Mouse (Mus musculus) lung, postnatal 0 days (tissue): ENCODE measurements around the gene Npas2. TPM values are rescaled to one million over a fixed set of nuclear protein-coding genes. Genes with fewer than 3 reads are reported as not detected.
A peak's percentile ranks its signal among the peaks of the same experiment; 100 is the strongest.

Source experiments
- ATAC-seq: fragments of 200-750 bp; cut with Nextera tagmentation; 2 replicates; pipeline ENCODE4 v1.8.0; 2017; ENCODE audit warnings: moderate library complexity
- DNase-seq: peaks from one replicate; pipeline ENCODE4 v3.0.0-alpha.2; 2016; ENCODE audit warnings: low spot score
- H3K27ac ChIP-seq: fragments of 300-500 bp; sonication (generic); 2 replicates; pipeline ENCODE4 v1.5.1; 2014; ENCODE audit warnings: antibody characterized with exemption, mild to moderate bottlenecking, low read length, mixed read lengths
- H3K27me3 ChIP-seq: fragments of 300-500 bp; sonication (generic); replicated peaks from 2 replicates; pipeline ENCODE4 v1.6.1; 2014; ENCODE audit warnings: low read length, mixed read lengths; ENCODE audit not compliant: insufficient read depth
- H3K36me3 ChIP-seq: fragments of 300-500 bp; sonication (generic); 2 replicates; pipeline ENCODE4 v1.6.1; 2014; ENCODE audit warnings: low read length, mixed read lengths; ENCODE audit not compliant: insufficient read depth
- H3K4me1 ChIP-seq: fragments of 300-500 bp; sonication (generic); 2 replicates; pipeline ENCODE4 v1.6.1; 2014; ENCODE audit warnings: antibody characterized with exemption, low read depth, low read length, mixed read lengths; ENCODE audit not compliant: insufficient read depth
- H3K4me2 ChIP-seq: fragments of 300-500 bp; sonication (generic); replicated peaks from 2 replicates; pipeline ENCODE4 v1.6.1; 2014; ENCODE audit warnings: low read depth, mild to moderate bottlenecking, low read length, moderate library complexity, mixed read lengths
- H3K4me3 ChIP-seq: fragments of 300-500 bp; sonication (generic); 2 replicates; pipeline ENCODE4 v1.5.1; 2014; ENCODE audit warnings: low read depth, low read length
- H3K9ac ChIP-seq: fragments of 300-500 bp; sonication (generic); replicated peaks from 2 replicates; pipeline ENCODE4 v1.6.1; 2014; ENCODE audit warnings: low read depth, mild to moderate bottlenecking
- H3K9me3 ChIP-seq: fragments of 300-500 bp; sonication (generic); 2 replicates; pipeline ENCODE4 v1.6.1; 2016; ENCODE audit warnings: low read length, mixed read lengths
- CTCF ChIP-seq: IDR thresholded peaks from 2 replicates; pipeline ENCODE4 v1.5.1; 2016; ENCODE audit warnings: antibody characterized with exemption, mild to moderate bottlenecking
- EP300 ChIP-seq: IDR thresholded peaks from 2 replicates; pipeline ENCODE4 v1.6.1; 2016; ENCODE audit warnings: antibody characterized with exemption, mild to moderate bottlenecking, control low read depth
- WGBS: fragments of 180-500 bp; shearing (Covaris S2); extraction: QIAGEN DNeasy Blood & Tissue Kit; methylation state at CpG from one replicate; pipeline ENCODE4 v1.1.7; 2014; 5-methylcytosine and 5-hydroxymethylcytosine counted together
- polyA plus RNA-seq: library from polyadenylated mRNA; unstranded; fragments of >200 nt; fragmentation: Nextera tagmentation; extraction: Ambion mirVana; gene quantifications from 2 replicates; pipeline ENCODE4 v1.2.1, GENCODE M21; 2015

Npas2 gene
- polyA plus RNA-seq, 1 experiment from 2014 or later = 2.2 TPM

DNA sequence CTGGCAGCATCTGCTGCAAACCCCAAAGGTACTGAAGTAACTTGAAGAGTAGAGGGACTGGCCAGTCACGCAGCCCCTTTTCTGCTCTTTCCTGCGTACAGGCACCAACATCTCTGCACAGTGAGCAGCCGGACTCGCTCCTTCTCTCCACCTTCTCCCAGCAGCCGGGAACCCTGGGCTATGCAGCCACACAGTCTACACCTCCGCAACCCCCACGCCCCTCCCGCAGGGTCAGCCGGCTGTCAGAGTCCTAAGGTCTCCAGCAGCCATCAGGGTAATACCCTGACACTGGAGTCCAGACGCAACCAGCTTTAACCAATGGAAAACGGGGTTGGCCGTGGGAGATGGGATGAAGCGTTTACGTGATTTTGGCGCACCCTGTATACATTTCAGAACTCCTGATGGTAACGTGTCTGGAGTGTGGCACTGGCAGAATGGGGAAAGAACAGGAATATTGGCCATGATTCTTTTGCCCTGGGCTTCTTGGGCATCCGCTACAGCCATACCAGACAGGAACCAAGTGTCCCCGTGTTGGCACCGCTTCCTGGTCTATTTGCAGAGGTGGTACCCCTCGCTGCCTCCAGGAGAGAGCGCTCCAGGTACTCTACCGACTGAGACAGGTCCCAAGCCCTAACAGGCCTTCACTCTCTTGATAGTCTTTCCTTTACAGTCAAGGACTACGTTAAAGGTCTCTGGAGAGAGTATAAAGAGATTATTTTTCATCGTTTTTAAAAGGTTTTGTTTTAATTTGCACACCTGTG, 168.4 kb downstream of the Npas2 start:
- H3K9me3 ChIP-seq = no peaks in the 10 kb centered on the region
- no peak overlapping the region for H3K4me2 ChIP-seq
- TF ChIP-seq EP300 = no peak
- peak; percentile 29 for TF ChIP-seq CTCF
- no peak overlapping the region for H3K4me3 ChIP-seq
- no peak for DNase-seq
- no peak overlapping the region for H3K9ac ChIP-seq
- H3K27ac ChIP-seq = no peak overlapping the region
- peaks cover 1% of the 10 kb centered on the region; the same call in 1 of the 2 replicates for H3K4me1 ChIP-seq
- peak; percentile 38; the same call in 1 of the 2 replicates for ATAC-seq
- no peaks in the 10 kb centered on the region for H3K27me3 ChIP-seq
- WGBS = 29% methylated on average over 24 of the region's 24 CpGs
- H3K36me3 ChIP-seq = no peaks in the 10 kb centered on the region

DNA sequence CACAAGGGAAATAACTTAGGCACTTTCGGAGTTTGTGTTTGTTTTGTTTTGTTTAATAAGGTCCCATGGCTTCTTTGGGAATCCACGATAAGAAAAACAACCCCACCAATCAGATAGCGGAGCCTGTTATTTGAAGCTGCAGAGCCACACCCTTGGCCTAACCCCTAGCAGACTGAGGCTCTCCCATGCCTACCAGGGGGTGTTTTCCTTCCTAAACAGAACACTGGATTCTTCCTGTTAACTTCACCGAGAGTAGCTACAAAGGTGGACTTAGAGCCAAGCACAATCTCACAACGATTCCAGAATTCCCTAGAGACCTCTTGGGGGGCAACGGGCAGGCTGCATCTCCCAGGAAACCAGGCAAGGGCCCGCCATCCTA, 169.0 kb downstream of the Npas2 start:
- 41% methylated on average over 7 of the region's 7 CpGs for WGBS
- TF ChIP-seq EP300 (no peak), CTCF (no peak)
- Histone ChIP-seq H3K4me2 (no peak overlapping the region), H3K9ac (no peak overlapping the region), H3K4me3 (no peak overlapping the region), H3K27me3 (no peaks in the 10 kb centered on the region), H3K4me1 (peaks cover 5% of the 10 kb centered on the region; the same call in 1 of the 2 replicates), H3K9me3 (no peaks in the 10 kb centered on the region), H3K36me3 (no peaks in the 10 kb centered on the region), H3K27ac (no peak overlapping the region)
- ATAC-seq (no peak), DNase-seq (no peak)

DNA sequence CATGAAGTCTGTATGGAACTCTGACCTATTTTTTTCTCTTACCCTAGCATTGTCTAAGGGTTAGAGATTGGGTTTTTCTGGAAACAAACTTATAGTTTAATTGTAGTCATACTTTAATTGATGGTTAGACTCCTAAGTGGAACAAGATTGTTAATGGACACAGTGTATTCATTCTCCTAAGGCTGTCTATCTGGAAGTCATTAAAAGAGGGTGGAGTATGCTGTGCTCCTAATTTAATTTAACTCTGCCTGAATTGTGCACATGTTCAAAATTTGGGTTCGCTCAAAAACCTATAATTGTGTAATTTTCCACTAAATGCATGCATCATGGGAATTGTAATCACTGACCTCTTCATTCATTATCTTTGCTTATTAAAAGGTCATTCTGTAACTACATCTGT, 172.0 kb downstream of the Npas2 start:
- H3K27ac ChIP-seq = no peak overlapping the region
- 98% methylated on average over 1 of the region's 1 CpGs for WGBS
- no peak for ATAC-seq

DNA sequence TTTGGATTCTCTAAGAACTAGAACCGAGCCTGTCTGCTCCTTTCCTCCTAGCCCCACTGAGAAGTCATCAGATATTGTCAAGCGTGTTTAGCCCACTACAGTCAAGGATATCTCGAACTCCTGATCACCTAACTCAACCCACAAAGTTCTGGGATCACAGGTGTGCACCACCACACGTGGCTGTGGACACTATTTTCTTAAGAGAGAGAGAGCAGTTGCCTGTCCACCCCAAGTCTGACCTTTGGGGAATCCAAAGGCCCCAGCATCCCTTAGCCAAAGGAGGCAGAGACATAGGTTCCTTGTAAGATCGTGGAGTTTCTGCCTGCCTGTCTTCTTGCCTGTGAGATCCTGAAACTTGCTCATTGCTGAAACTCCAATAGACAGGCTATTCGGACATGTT, 173.5 kb downstream of the Npas2 start:
- DNase-seq (peak; percentile 27), ATAC-seq (0 out of 2 replicates have a peak, but pooled peaks have one; percentile 3)
- peak overlapping the region; percentile 67 for H3K4me2 ChIP-seq
- WGBS = 26% methylated on average over 6 of the region's 6 CpGs
- H3K27me3 ChIP-seq = no peaks in the 10 kb centered on the region
- peaks cover 11% of the 10 kb centered on the region for H3K4me1 ChIP-seq
- peak overlapping the region; percentile 75 for H3K27ac ChIP-seq
- H3K36me3 ChIP-seq = peaks cover 23% of the 10 kb centered on the region
- H3K9ac ChIP-seq = peak overlapping the region; percentile 94
- no peaks in the 10 kb centered on the region for H3K9me3 ChIP-seq
- H3K4me3 ChIP-seq = peak overlapping the region; percentile 81
- TF ChIP-seq EP300 (no peak), CTCF (no peak)

More for the DNA sequence above, 172.0 kb downstream of the Npas2 start:
- Histone ChIP-seq H3K9me3 (no peaks in the 10 kb centered on the region), H3K36me3 (peaks cover 8% of the 10 kb centered on the region; the same call in 1 of the 2 replicates), H3K27me3 (no peaks in the 10 kb centered on the region), H3K4me3 (no peak overlapping the region), H3K4me1 (peaks cover 11% of the 10 kb centered on the region), H3K4me2 (no peak overlapping the region), H3K9ac (no peak overlapping the region)
- no peak for DNase-seq
- no peak for TF ChIP-seq EP300
- no peak for TF ChIP-seq CTCF

DNA sequence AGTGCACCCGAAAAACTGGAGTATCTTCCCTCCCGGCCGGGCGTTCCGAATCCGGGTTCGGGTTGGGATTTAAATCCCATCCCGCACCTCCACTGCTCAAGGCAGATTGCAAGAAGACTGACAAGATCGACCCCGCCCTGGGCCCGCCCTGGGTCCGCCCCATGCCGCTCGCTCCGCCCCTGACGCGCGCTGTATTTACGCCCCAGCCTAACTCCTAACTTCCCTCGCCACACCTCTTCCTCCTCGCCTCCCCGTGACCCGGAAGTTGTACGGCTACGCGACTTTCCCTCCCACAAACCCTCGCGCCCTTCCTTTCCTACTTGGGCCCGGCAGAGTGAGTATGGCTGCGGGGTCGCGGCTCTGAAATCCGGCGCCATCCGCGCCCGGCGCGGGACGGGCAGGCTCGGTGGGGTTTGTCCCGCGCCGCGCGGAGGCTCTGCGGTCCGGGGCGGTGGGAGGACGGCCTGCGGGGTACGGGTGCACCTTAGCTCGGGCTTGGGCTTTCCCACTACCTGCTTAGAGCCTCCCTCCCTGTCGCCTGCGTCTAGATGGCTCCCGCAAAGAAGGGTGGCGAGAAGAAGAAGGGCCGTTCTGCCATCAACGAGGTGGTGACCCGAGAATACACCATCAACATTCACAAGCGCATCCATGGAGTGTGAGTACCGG, 174.2 kb downstream of the Npas2 start, which contains the start of gene Rpl31:
Rpl31 (plus strand) TSS at position 242 of the 666 bp plus-strand sequence.
- peak; percentile 100 for ATAC-seq
- peak within 1 kb of the TSS; percentile 89 for H3K27ac ChIP-seq
- peak; percentile 99 for DNase-seq

DNA sequence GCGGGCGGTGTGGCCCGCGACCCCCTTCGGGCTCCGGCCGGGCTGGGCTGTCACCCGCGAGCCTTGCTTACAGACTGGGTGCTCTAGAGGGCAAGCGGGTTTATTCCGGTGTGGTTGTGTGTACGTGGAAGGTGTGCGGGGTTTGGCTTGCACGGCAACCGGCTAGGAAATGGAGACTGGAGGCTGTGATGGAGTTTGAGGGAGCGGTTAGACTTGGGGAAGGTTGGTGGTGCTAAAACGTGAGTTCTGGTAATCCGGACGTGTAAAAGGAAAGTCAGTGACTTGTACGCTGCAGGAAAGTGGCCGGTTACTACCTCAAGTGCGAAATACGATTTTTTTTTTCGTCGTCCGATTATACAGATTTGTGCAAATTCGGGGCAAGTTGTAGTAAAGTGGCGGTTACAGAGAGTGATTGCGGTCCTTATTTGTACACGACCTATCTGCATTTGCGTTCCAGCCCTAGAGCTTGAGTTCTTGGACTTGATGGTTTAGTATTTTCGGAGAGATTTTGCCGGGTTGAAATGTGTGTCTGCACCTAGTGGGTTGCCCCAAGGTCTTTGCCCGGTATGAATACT, 174.8 kb downstream of the Npas2 start:
- H3K27me3 ChIP-seq = no peaks in the 10 kb centered on the region
- peak; percentile 27 for ATAC-seq
- peaks cover 11% of the 10 kb centered on the region for H3K4me1 ChIP-seq
- H3K9ac ChIP-seq = peak overlapping the region; percentile 94
- peak overlapping the region; percentile 89 for H3K27ac ChIP-seq
- H3K4me2 ChIP-seq = peak overlapping the region; percentile 67
- no peaks in the 10 kb centered on the region for H3K9me3 ChIP-seq
- under 1% methylated on average over 34 of the region's 34 CpGs for WGBS
- H3K36me3 ChIP-seq = peaks cover 33% of the 10 kb centered on the region
- TF ChIP-seq CTCF (no peak), EP300 (no peak)
- peak overlapping the region; percentile 81 for H3K4me3 ChIP-seq
- DNase-seq = peak; percentile 49

More for the DNA sequence above, 174.2 kb downstream of the Npas2 start, which contains the start of gene Rpl31:
- no peak for TF ChIP-seq EP300
- TF ChIP-seq CTCF = no peak
- Histone ChIP-seq H3K4me2 (peak within 1 kb of the TSS; percentile 67), H3K4me3 (peak within 1 kb of the TSS; percentile 81), H3K9me3 (no peaks in the 10 kb centered on the region), H3K27me3 (no peaks in the 10 kb centered on the region), H3K9ac (peak within 1 kb of the TSS; percentile 94), H3K4me1 (peaks cover 11% of the 10 kb centered on the region), H3K36me3 (peaks cover 29% of the 10 kb centered on the region)
- WGBS = under 1% methylated on average over 55 of the region's 62 CpGs
